Mouse (Mus musculus): ENCODE measurements around the gene Rps6ka6. TPM values are rescaled to one million over a fixed set of nuclear protein-coding genes. Genes with fewer than 3 reads are reported as not detected.

Gene Rps6ka6
- polyA plus RNA-seq, 1 experiment = not detected

- no peak overlapping the region for H3K27ac ChIP-seq (ENCODE audit: insufficient read depth, low read depth, low read length)
- no peaks in the 10 kb centered on the region for H3K4me1 ChIP-seq (ENCODE audit: control insufficient read depth, insufficient read depth, low read length)
- no peak for TF ChIP-seq CTCF (IDR thresholded peaks at IDR 0.05; ENCODE audit: low read depth, low read length)
- TF ChIP-seq POLR2A (IDR thresholded peaks at IDR 0.05; ENCODE audit: borderline replicate concordance, low read depth, low read length) = no peak
- no peak overlapping the region for H3K4me3 ChIP-seq (ENCODE audit: insufficient read depth, low read length)
Observed at GRCm38 (mm10) chrX:111404816-111405215, 132.9 kb downstream of the Rps6ka6 start.

- Histone ChIP-seq H3K27ac (ENCODE audit: insufficient read depth, low read depth, low read length) (no peak overlapping the region), H3K4me1 (ENCODE audit: control insufficient read depth, insufficient read depth, low read length) (no peaks in the 10 kb centered on the region), H3K4me3 (ENCODE audit: insufficient read depth, low read length) (no peak overlapping the region)
- no peak for TF ChIP-seq CTCF (IDR thresholded peaks at IDR 0.05; ENCODE audit: low read depth, low read length)
- TF ChIP-seq POLR2A (IDR thresholded peaks at IDR 0.05; ENCODE audit: borderline replicate concordance, low read depth, low read length) = no peak
Observed at GRCm38 (mm10) chrX:111377020-111377419, 160.7 kb downstream of the Rps6ka6 start.

DNA sequence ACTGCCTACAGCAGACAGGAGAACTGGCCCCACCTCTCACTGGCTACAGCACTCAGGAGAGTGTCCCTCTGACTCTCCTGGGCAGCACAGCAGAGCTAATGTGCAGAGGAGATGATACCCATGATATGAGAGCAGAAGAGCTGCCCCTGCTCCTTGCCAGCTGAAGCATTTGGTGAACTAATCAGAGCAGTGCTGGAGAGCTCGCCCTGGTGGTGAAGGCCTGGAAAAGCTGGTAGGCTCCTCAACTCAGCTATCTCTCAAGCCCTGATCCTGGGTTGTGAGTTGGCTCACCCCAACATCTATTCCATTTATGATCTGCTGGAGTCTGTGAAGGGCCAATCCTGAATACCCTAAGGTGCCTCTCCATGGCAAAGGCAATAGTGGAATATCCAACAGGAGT is 163.6 kb downstream of the Rps6ka6 start:
- no peak for TF ChIP-seq CTCF (IDR thresholded peaks at IDR 0.05; ENCODE audit: low read depth, low read length)
- Histone ChIP-seq H3K27ac (ENCODE audit: insufficient read depth, low read depth, low read length) (no peak overlapping the region), H3K4me3 (ENCODE audit: insufficient read depth, low read length) (no peak overlapping the region), H3K4me1 (ENCODE audit: control insufficient read depth, insufficient read depth, low read length) (no peaks in the 10 kb centered on the region)

Other genes starting within 250 kb of the Rps6ka6 start
- gene Hdx, start 159.1 kb upstream of the Rps6ka6 start, polyA plus RNA-seq (2012; ENCODE audit: insufficient read depth, insufficient read length, missing spikeins) = not detected in 2 replicates